Mouse (Mus musculus): ENCODE measurements around the gene Sms. TPM values are rescaled to one million over a fixed set of nuclear protein-coding genes. Genes with fewer than 3 reads are reported as not detected.

Sms gene
- total and polyA plus RNA-seq, 2 experiments, result 2.3 to 5.5 TPM

DNA sequence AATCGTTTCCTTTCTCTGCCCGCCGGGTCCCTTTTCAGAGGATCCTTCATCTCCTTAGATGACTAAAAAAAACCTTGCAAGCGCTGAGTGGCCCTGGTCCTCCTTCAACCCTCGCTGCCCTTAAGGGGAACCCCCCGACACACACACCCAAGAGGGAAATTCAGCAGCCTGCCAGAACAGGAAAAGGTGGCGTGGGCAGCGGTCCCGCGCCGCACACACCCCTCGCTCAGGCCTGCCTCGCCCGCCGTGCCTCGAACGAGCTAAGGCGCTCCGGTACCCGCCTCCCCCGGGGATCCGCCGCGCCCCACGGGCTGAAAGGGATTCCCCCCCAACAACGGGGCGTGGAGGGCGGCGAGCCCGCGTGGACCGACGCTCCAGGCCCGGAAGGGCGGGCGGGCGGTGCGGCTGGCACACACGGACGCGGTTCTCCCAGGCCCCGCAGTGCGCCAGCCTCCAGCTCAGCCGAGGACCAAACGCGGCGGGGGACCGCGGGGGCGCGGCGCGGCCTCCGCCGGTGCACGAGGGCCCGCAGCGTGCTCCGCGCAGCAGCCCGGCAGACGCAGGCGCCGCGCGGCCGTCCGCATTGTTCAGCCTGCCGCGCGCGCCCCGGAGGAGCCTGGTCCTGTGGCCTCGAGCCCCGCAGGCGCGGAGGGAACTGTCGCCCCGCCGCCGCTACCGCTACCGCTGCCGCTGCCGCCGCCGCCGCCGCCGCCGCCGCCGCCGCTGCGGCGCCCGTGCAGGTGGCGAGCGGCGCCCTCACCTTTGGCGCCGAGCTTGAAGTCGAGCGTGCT is 747 bp downstream of the Sms start:
- TF ChIP-seq CTCF (IDR thresholded peaks at IDR 0.05; ENCODE audit: low read depth, low read length) (no peak), POLR2A (IDR thresholded peaks at IDR 0.05; ENCODE audit: extremely low read depth, insufficient read depth, low read length) (no peak)
- no peaks in the 10 kb centered on the region for H3K36me3 ChIP-seq (ENCODE audit: control insufficient read depth, insufficient read depth, low read length)
- no peak for DNase-seq (ENCODE audit: extremely low read depth, low read depth, low spot score)
- WGBS, result 2% methylated on average over 63 of the region's 104 CpGs
- no peak overlapping the region for H3K27ac ChIP-seq (replicated peaks; ENCODE audit: insufficient read depth, low read depth, low read length)
- no peaks in the 10 kb centered on the region for H3K79me2 ChIP-seq (ENCODE audit: control insufficient read depth, insufficient read depth, low read length)
- peak overlapping the region; percentile 88 for H3K4me3 ChIP-seq (ENCODE audit: insufficient read depth, low read depth, low read length)
- peak overlapping the region; percentile 85 for H3K9ac ChIP-seq (ENCODE audit: low read depth, low read length)
- no peaks in the 10 kb centered on the region for H3K4me1 ChIP-seq (ENCODE audit: control insufficient read depth, insufficient read depth, low read length)
- no peaks in the 10 kb centered on the region for H3K27me3 ChIP-seq (ENCODE audit: control insufficient read depth, insufficient read depth, low read length)

- Histone ChIP-seq H3K27ac (replicated peaks; ENCODE audit: insufficient read depth, low read depth, low read length) (no peak overlapping the region), H3K36me3 (ENCODE audit: control insufficient read depth, insufficient read depth, low read length) (no peaks in the 10 kb centered on the region), H3K9ac (ENCODE audit: low read depth, low read length) (no peak overlapping the region), H3K27me3 (ENCODE audit: control insufficient read depth, insufficient read depth, low read length) (no peaks in the 10 kb centered on the region), H3K4me1 (ENCODE audit: control insufficient read depth, insufficient read depth, low read length) (no peaks in the 10 kb centered on the region), H3K79me2 (ENCODE audit: control insufficient read depth, insufficient read depth, low read length) (no peaks in the 10 kb centered on the region), H3K4me3 (ENCODE audit: insufficient read depth, low read depth, low read length) (no peak overlapping the region)
- DNase-seq (ENCODE audit: extremely low read depth, low read depth, low spot score), result no peak
- TF ChIP-seq POLR2A (IDR thresholded peaks at IDR 0.05; ENCODE audit: extremely low read depth, insufficient read depth, low read length) (no peak), CTCF (IDR thresholded peaks at IDR 0.05; ENCODE audit: low read depth, low read length) (no peak)
- WGBS, result 3% methylated on average over 12 of the region's 12 CpGs
Measured at GRCm38 (mm10) chrX:157490769-157491144, 1.3 kb downstream of the Sms start.

DNA sequence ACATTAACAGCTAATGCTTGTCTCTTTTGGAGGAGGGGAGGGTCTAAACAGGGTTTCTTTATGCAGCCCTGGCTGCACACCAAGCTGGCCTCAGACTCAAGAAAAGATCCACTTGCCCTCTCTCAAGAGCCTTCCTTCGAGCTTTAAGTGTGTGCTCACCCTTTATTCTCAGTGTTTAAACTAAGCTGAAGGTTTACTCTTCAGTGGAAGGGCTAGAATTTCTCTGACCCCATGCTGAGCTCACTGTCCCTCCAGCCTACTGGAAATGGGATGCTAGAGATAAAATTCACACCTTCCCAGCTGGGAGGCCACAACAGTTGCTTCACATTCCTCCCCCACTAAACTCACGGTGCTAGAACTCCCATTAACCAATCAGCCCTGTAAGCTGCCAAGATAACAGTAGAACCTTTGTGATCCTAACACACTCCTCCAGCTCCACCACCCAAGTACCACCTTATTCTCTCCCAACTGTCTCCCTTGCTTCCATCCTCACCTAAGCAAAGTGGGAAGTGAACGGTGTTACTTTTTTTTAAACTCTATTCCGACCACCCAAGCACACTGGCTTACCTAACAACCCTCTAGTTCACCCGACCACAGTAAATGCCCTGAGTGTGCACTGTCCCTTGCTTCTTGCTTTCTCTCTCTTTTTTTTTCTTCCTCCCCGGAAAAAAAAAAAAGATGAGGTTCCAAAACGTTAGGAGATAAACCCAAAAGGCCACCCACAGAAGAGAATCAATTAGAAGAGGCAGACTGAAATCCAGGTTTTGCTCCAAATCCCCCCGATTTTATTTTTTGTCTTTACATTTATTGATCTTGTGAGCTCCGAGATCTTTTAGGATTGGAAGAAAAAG is 2.0 kb downstream of the Sms start:
- H3K9ac ChIP-seq (ENCODE audit: low read depth, low read length), result no peak overlapping the region
- no peak overlapping the region for H3K4me3 ChIP-seq (ENCODE audit: insufficient read depth, low read depth, low read length)
- no peaks in the 10 kb centered on the region for H3K79me2 ChIP-seq (ENCODE audit: control insufficient read depth, insufficient read depth, low read length)
- no peaks in the 10 kb centered on the region for H3K36me3 ChIP-seq (ENCODE audit: control insufficient read depth, insufficient read depth, low read length)
- H3K27me3 ChIP-seq (ENCODE audit: control insufficient read depth, insufficient read depth, low read length), result no peaks in the 10 kb centered on the region
- WGBS, result 41% methylated on average over 9 of the region's 9 CpGs
- no peak for DNase-seq (ENCODE audit: extremely low read depth, low read depth, low spot score)
- no peak for TF ChIP-seq POLR2A (IDR thresholded peaks at IDR 0.05; ENCODE audit: extremely low read depth, insufficient read depth, low read length)
- TF ChIP-seq CTCF (IDR thresholded peaks at IDR 0.05; ENCODE audit: low read depth, low read length), result no peak
- H3K4me1 ChIP-seq (ENCODE audit: control insufficient read depth, insufficient read depth, low read length), result no peaks in the 10 kb centered on the region
- no peak overlapping the region for H3K27ac ChIP-seq (replicated peaks; ENCODE audit: insufficient read depth, low read depth, low read length)

- TF ChIP-seq CTCF (IDR thresholded peaks at IDR 0.05; ENCODE audit: low read depth, low read length) (no peak), POLR2A (IDR thresholded peaks at IDR 0.05; ENCODE audit: extremely low read depth, insufficient read depth, low read length) (no peak)
- Histone ChIP-seq H3K36me3 (ENCODE audit: control insufficient read depth, insufficient read depth, low read length) (no peaks in the 10 kb centered on the region), H3K79me2 (ENCODE audit: control insufficient read depth, insufficient read depth, low read length) (no peaks in the 10 kb centered on the region), H3K4me1 (ENCODE audit: control insufficient read depth, insufficient read depth, low read length) (no peaks in the 10 kb centered on the region), H3K4me3 (ENCODE audit: insufficient read depth, low read depth, low read length) (no peak overlapping the region), H3K27me3 (ENCODE audit: control insufficient read depth, insufficient read depth, low read length) (no peaks in the 10 kb centered on the region), H3K9ac (ENCODE audit: low read depth, low read length) (no peak overlapping the region), H3K27ac (replicated peaks; ENCODE audit: insufficient read depth, low read depth, low read length) (no peak overlapping the region)
- WGBS, result 96% methylated on average over 3 of the region's 3 CpGs
- DNase-seq (ENCODE audit: extremely low read depth, low read depth, low spot score), result no peak
Measured at GRCm38 (mm10) chrX:157488831-157489230, 3.3 kb downstream of the Sms start.

DNA sequence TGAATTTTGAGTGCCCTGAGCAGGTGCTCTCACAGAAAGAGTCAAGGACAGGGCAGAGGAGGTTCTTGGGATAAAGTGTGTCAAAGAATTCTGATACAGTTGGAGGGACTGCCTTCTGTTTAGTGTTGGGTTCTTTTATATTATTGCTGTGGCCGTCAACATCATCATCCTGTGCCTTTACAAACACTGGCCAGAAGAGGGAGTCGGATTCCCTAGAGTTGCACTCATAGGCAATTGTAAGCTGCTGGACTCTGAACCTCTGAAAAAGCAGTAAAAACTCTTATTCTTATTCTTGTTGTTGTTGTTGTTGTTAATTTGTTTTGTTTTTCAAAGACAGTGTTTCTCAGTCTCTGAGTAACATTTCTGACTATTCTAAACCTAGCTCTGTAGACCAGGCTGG is 5.3 kb downstream of the Sms start:
- Histone ChIP-seq H3K27ac (replicated peaks; ENCODE audit: insufficient read depth, low read depth, low read length) (no peak overlapping the region), H3K36me3 (ENCODE audit: control insufficient read depth, insufficient read depth, low read length) (no peaks in the 10 kb centered on the region), H3K4me1 (ENCODE audit: control insufficient read depth, insufficient read depth, low read length) (no peaks in the 10 kb centered on the region), H3K4me3 (ENCODE audit: insufficient read depth, low read depth, low read length) (no peak overlapping the region), H3K9ac (ENCODE audit: low read depth, low read length) (no peak overlapping the region), H3K79me2 (ENCODE audit: control insufficient read depth, insufficient read depth, low read length) (no peaks in the 10 kb centered on the region), H3K27me3 (ENCODE audit: control insufficient read depth, insufficient read depth, low read length) (no peaks in the 10 kb centered on the region)
- TF ChIP-seq CTCF (IDR thresholded peaks at IDR 0.05; ENCODE audit: low read depth, low read length), result 0 out of 2 replicates have a peak, but pooled peaks have one; percentile 21
- TF ChIP-seq POLR2A (IDR thresholded peaks at IDR 0.05; ENCODE audit: extremely low read depth, insufficient read depth, low read length), result no peak
- WGBS, result 20% methylated on average over 2 of the region's 2 CpGs
- peak; percentile 30 for DNase-seq (ENCODE audit: extremely low read depth, low read depth, low spot score)

Measured in liver, adult 2 months (tissue).